Mouse (Mus musculus) embryo, embryonic 10.5 days (tissue): ENCODE measurements at regions not wholly inside any gene's neighbourhood (a gene's known extent, or its start where the extent isn't known, plus 50 kb on each side); places are given as distances from the start of the nearest gene placed in this dataset.

Experiments
- DNase-seq: peaks from one replicate; pipeline ENCODE4 v3.0.0-alpha.2; 2015; ENCODE audit warnings: low spot score

DNA sequence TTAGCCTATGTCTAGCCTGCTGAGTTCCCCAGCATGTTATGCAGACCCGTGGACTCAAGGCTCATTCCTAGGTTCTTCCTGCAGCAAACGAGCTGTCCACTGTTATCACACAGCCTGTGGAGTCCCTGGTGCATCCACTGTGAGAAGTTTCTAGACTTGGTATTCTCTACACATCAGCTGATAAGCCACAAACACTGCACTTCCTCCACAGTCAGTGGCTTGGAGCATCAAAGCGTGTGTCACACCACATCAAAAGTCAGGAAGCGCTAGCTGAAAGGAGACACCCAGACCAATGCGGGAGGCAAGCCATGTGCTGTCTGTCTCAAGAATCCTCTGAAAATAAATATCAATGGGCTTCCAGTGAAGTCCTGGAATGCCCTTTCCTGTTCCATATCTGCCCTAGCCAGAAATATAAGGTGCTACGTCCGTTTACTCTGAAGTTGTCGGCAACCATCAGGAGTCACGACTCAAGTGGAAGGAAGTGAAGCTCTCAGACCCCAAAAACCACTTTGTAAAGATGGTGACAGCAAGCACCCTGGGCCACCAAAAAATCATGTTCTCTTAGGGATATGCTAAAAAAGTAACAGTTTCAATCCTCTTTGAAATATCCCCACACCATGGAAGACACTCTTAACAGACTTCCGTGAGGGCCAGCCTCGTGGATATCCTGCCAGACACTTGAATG, 227.7 kb downstream of the Adgrl2 start:
- no peak for DNase-seq

- no peak for DNase-seq
These were observed 228.8 kb downstream of the Adgrl2 start for GRCm38 (mm10) chr3:148761586-148761985.

DNA sequence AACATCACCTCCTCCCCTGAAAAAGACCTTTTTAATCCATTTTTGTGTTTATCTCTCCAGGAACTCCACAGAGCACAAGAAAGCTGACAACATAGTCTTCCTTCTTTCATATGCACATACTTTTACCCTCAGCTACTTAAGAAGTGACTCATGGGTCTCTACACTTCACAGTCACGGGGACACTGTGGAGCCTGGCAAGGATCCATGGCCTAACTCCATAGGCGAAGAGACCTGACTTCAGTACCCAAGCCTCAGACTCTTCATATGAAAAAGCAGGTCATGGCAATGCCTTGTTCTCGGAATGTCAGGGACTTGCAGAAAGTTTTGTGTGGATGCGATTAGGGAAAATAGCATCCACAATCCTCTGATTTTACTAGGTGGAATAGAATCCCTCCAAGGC, 230.9 kb downstream of the Adgrl2 start:
- DNase-seq: no peak

DNA sequence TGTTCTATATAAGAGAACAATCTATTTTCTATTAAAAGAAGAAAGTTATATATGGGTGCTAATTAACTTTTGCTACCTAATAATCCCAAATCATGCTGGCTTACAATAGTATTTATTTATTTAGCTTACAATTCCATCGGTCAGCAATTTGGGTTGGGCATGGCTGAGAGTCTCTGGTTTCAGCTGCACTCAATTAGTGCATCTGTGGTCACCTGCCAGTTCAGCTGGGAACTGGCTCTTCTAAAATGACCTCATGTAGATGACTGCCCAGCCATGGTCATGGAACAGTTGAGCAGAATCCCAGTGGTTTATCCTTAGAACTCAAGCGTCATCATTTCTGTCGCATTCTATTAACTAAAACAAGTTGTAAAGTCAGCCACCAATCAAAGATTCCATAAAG, 244.1 kb downstream of the Adgrl2 start:
- DNase-seq: no peak

- no peak for DNase-seq
These were observed 245.7 kb downstream of the Adgrl2 start for GRCm38 (mm10) chr3:148744651-148745050.

GRCm38 (mm10) chr3:148734194-148734749, 256.1 kb downstream of the Adgrl2 start:
- no peak for DNase-seq

- DNase-seq: no peak
These were observed 257.0 kb downstream of the Adgrl2 start for GRCm38 (mm10) chr3:148733227-148733854.

- DNase-seq: no peak
These were observed 258.9 kb downstream of the Adgrl2 start for GRCm38 (mm10) chr3:148731436-148731835.

DNA sequence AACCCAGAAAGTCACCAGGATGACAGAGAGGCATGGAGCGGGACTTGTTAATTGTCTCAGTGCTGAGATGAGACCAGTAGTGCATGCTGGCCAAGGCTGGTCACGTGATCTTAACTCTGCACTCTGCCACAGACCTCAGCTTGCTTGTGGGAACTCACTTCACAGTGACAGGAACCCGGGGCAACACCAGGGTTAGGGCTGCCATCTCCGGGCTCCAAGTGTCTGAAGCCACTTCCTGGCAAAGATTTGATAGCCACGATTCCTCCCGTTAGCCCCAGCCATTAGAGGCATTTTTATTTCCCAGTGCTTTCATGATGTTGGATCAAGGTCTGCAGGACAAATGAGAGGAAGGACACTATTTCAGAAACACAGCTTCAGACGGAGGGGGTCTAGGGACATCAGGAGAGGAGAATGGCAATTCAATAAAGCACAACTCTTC, 261.1 kb downstream of the Adgrl2 start:
- DNase-seq: no peak

- no peak for DNase-seq
These were observed 261.7 kb downstream of the Adgrl2 start for GRCm38 (mm10) chr3:148728513-148729241.

GRCm38 (mm10) chr3:148726596-148727331, 263.6 kb downstream of the Adgrl2 start:
- peak; percentile 10 for DNase-seq

GRCm38 (mm10) chr3:148696555-148696954, 293.8 kb downstream of the Adgrl2 start:
- no peak for DNase-seq

GRCm38 (mm10) chr3:148695453-148695852, 294.9 kb downstream of the Adgrl2 start:
- DNase-seq: no peak

- DNase-seq: no peak
These were observed 307.2 kb downstream of the Adgrl2 start for GRCm38 (mm10) chr3:148683181-148683580.

GRCm38 (mm10) chr3:148682445-148682994, 307.8 kb downstream of the Adgrl2 start:
- DNase-seq: no peak

DNA sequence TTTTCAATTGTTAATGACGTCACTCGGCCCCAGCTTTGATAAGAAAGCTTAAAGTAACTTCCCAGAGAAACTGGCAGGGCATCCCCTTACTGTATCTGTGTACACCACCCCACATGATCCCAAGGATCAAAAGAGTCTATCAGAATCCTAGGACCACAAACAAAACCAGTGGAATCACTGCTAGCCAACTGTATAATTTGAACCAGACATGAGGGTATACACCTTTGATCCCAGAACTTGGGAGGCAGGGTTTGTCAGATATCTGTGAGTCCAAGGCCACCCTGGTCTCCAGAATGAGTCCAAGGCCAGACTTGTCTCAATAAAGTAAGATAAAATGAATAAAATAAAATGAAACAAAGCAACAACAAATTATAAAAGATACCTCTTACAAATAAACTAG, 309.2 kb downstream of the Adgrl2 start:
- DNase-seq: no peak

- no peak for DNase-seq
These were observed 309.6 kb downstream of the Adgrl2 start for GRCm38 (mm10) chr3:148680737-148681136.

DNA sequence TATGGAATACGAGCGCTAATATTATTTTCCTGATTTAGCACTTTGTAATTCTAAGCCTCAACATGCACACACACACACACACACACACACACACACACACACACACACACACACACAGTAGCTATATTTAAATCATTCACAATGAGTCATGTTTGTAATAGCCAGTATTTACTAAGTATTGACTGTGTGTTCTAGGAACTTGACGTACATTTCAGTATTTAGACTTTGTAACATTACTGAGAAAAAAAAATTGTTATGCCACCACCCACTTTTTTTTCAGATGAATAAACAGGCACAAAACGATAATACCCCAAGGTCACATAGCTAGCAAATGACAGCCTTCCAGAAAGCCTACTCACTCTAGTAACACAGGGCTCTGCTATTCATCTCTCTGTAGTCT, 310.3 kb downstream of the Adgrl2 start:
- DNase-seq: no peak

DNA sequence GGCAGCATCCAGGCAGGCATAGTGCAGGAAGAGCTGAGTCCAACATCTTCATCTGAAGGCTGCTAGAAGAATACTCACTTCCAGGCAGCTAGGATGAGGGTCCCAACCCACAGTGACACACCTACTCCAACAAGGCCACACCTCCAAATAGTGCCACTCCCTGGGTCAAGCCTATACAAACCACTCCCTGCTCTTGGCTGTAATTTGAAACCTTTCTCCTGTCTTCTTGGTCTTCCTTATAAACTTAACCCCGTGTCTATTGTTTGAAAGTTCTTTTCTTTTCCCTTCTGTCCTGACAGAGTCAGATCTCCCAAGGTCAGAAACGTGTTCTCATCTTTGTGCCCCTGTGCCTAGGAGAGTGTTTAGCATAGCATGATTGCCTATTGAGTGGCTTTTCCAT, 311.2 kb downstream of the Adgrl2 start:
- no peak for DNase-seq

GRCm38 (mm10) chr3:148676025-148676424, 314.3 kb downstream of the Adgrl2 start:
- peak; percentile 32 for DNase-seq

- peak; percentile 50 for DNase-seq
These were observed 327.4 kb downstream of the Adgrl2 start for GRCm38 (mm10) chr3:148662888-148663477.
